Mouse (Mus musculus) C2C12 (cell line): ENCODE measurements around the gene Fkbp11.

Source experiments
- CEBPB ChIP-seq: IDR thresholded peaks from one replicate; pipeline ENCODE4 v1.6.1; 2011; ENCODE audit warnings: low read depth, mild to moderate bottlenecking, control low read depth, moderate library complexity
- CTCF ChIP-seq: IDR thresholded peaks from one replicate; pipeline ENCODE4 v1.5.1; 2011; ENCODE audit not compliant: control insufficient read depth, insufficient read depth, insufficient read length
- MAX ChIP-seq: IDR thresholded peaks from one replicate; pipeline ENCODE4 v1.6.1; 2011; ENCODE audit warnings: mild to moderate bottlenecking, control low read depth

DNA sequence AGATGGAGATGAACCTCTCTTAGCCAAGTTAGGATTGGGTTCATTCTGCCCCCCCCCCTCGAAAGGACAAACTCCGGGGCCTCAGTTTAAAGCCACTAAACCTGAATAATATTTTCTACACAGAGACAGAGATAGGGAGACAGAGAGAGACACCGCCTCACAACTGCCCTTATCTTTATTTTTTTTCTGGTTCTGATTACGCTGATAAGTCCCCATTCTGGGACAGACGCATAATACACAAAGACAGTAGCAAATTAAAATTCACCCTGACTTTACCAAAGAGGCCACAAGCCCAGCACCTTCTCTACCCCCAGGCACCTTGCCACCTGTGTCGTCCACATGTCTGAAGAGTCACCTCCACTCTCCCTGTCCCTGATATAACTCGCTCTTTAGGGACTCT lies 46.4 kb downstream of the Fkbp11 start:
- TF ChIP-seq CTCF (no peak), MAX (no peak), CEBPB (no peak)
